Mouse (Mus musculus) heart, adult 2 months (tissue): ENCODE measurements around the gene Fam174a. TPM values are rescaled to one million over a fixed set of nuclear protein-coding genes. Genes with fewer than 3 reads are reported as not detected.

Experiments used
- DNase-seq, 2 experiments: peaks; one replicate each; pipeline ENCODE4 v3.0.0; 2021
- H3K27ac ChIP-seq: fragments of 200-600 bp; 2 replicates; pipeline ENCODE4 v1.8.1; 2022
- H3K27me3 ChIP-seq: fragments of 200-500 bp; 2 replicates; pipeline ENCODE4 v1.6.1; 2012; ENCODE audit warnings: mild to moderate bottlenecking, low read length, inconsistent platforms, mixed read lengths; ENCODE audit not compliant: control insufficient read depth, insufficient read depth
- H3K36me3 ChIP-seq: fragments of 200-500 bp; 2 replicates; pipeline ENCODE4 v1.6.1; 2012; ENCODE audit warnings: low read length, inconsistent platforms; ENCODE audit not compliant: control insufficient read depth, insufficient read depth
- H3K4me1 ChIP-seq: fragments of 200-500 bp; 2 replicates; pipeline ENCODE4 v1.6.1; 2011; ENCODE audit warnings: low read length; ENCODE audit not compliant: control insufficient read depth, insufficient read depth
- H3K4me3 ChIP-seq: fragments of 200-600 bp; 2 replicates; pipeline ENCODE4 v1.8.1; 2022
- H3K79me2 ChIP-seq: fragments of 200-500 bp; replicated peaks from 2 replicates; pipeline ENCODE4 v1.6.1; 2012; ENCODE audit warnings: mild to moderate bottlenecking, inconsistent platforms, low read length, moderate library complexity, mixed read lengths; ENCODE audit not compliant: control insufficient read depth, insufficient read depth
- H3K9ac ChIP-seq: fragments of 200-500 bp; 2 replicates; pipeline ENCODE4 v1.6.1; 2012; ENCODE audit warnings: low read depth, mild to moderate bottlenecking, control low read depth, inconsistent platforms, low read length, mixed read lengths
- CTCF ChIP-seq: fragments of 200-600 bp; IDR thresholded peaks from 2 replicates; pipeline ENCODE4 v1.8.1; 2022; ENCODE audit warnings: antibody characterized with exemption, mild to moderate bottlenecking, moderate library complexity
- EP300 ChIP-seq: fragments of 200-500 bp; IDR thresholded peaks from 2 replicates; pipeline ENCODE4 v1.6.1; 2011; ENCODE audit warnings: low read depth, low read length, control low read depth; ENCODE audit not compliant: insufficient read depth
- POLR2A ChIP-seq: fragments of 200-500 bp; IDR thresholded peaks from 2 replicates; pipeline ENCODE4 v1.6.1; 2011; ENCODE audit warnings: mild to moderate bottlenecking, low read depth, low read length, control low read depth; ENCODE audit not compliant: insufficient read depth
- WGBS: fragments of 180-500 bp; shearing (Covaris S2); methylation state at CpG from one replicate; pipeline ENCODE4 v1.1.7; 2018; 5-methylcytosine and 5-hydroxymethylcytosine counted together
- intact Hi-C: fragments of 180-260 bp; cut with DNase I; formaldehyde crosslinking; loops from one replicate; pipeline ENCODE4 v1.15.1; 2025
- polyA plus RNA-seq: library from polyadenylated mRNA; depleted of rRNA; stranded (reverse); fragments of >200 nt; gene quantifications from 2 replicates; pipeline ENCODE4 v1.2.3, GENCODE M21; 2012
- total RNA-seq, 2 experiments: library from RNA; stranded (reverse); gene quantifications; 2 replicates each; pipeline ENCODE4 v1.2.3; 2021

The Fam174a gene
- total and polyA plus RNA-seq, 3 experiments = 15.0 to 30.5 (median 23.1) TPM

GRCm38 (mm10) chr1:95342242-95342641 is 28.8 kb downstream of the Fam174a start:
- no peak for DNase-seq
- H3K27me3 ChIP-seq = no peaks in the 10 kb centered on the region
- no peaks in the 10 kb centered on the region for H3K4me1 ChIP-seq
- intact Hi-C loops = no loop called here
- H3K27ac ChIP-seq = no peak overlapping the region
- no peak for TF ChIP-seq POLR2A
- H3K79me2 ChIP-seq = no peaks in the 10 kb centered on the region
- H3K4me3 ChIP-seq = no peak overlapping the region
- no peaks in the 10 kb centered on the region for H3K36me3 ChIP-seq
- H3K9ac ChIP-seq = no peak overlapping the region

DNA sequence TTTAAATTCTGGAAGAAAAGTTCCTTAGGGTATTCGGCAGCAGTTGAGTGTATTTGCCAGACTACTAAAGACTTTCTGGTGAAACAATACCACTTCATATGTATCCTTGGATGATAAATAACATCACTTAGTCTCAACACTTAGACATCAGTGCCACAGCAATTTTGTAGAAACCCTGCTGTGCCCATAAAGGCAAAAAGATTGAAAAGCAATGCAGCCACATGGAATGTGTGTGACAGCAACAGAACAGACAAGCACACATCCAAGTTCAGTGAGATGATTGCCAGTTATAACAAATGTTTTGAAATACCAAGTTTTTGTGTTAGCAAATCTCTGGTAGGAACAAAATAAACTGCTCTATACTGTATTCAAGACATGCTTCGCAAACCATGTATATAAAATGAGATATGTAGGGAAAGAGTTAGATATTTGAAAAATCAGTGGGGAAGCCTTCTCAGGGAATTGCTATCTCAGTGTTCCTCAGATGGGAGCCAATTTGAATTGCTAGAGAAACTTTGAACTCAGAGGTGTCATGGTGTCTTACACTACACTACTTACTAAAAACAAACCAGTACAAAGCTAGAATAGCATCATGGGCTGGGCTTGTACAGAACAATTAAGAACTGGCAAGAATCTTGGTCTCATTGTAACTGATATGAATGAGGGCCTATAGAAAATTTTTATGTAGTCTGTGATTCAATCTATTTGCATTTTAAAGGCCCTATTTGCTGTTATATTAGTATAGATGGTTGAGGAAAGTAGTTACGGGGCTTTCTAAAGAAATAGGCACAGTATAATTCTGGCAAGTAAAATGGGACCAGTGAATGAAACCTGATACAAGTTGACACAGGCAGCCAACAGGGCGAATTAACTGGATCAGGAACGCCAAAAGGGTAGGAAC is 30.4 kb downstream of the Fam174a start:
- Histone ChIP-seq H3K9ac (no peak overlapping the region), H3K27me3 (no peaks in the 10 kb centered on the region), H3K79me2 (no peaks in the 10 kb centered on the region), H3K4me3 (no peak overlapping the region), H3K36me3 (no peaks in the 10 kb centered on the region), H3K27ac (no peak overlapping the region), H3K4me1 (no peaks in the 10 kb centered on the region)
- intact Hi-C loops = no loop called here
- no peak for DNase-seq
- TF ChIP-seq EP300 = no peak
- no peak for TF ChIP-seq POLR2A
- no peak for TF ChIP-seq CTCF
- 83% methylated on average over 5 of the region's 5 CpGs for WGBS

- WGBS = 20% methylated on average over 1 of the region's 1 CpGs
- H3K27ac ChIP-seq = no peak overlapping the region
- no peaks in the 10 kb centered on the region for H3K27me3 ChIP-seq
- TF ChIP-seq EP300 = no peak
- TF ChIP-seq POLR2A = no peak
- TF ChIP-seq CTCF = no peak
- intact Hi-C loops = no loop called here
- H3K79me2 ChIP-seq = no peaks in the 10 kb centered on the region
- no peaks in the 10 kb centered on the region for H3K36me3 ChIP-seq
- no peak overlapping the region for H3K4me3 ChIP-seq
- DNase-seq = no peak
- H3K4me1 ChIP-seq = no peaks in the 10 kb centered on the region
- H3K9ac ChIP-seq = no peak overlapping the region
Measured at GRCm38 (mm10) chr1:95354146-95354545, 40.7 kb downstream of the Fam174a start.

DNA sequence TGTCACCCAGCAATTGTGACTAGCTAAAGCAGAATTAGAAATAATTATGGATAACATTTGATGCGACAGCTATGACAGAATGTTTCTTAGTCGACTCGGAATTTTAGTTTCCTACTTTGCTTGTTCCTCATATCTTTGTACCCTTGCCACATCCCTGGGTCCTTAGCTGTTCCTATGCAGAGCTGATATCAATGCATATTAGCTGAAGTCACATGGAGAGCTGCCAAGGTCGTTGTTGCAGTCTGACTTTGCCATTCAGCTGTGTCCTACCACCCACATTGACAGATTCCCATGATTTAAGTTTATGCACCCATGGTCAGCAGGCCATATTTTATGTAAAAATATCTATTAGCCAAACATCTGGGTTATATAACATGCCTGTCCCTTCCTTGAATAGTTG is 43.5 kb downstream of the Fam174a start:
- TF ChIP-seq POLR2A (no peak), EP300 (no peak), CTCF (no peak)
- intact Hi-C loops = no loop called here
- no peak overlapping the region for H3K27ac ChIP-seq
- H3K4me1 ChIP-seq = no peaks in the 10 kb centered on the region
- no peaks in the 10 kb centered on the region for H3K36me3 ChIP-seq
- DNase-seq = no peak
- no peak overlapping the region for H3K4me3 ChIP-seq
- 26% methylated on average over 4 of the region's 4 CpGs for WGBS
- no peaks in the 10 kb centered on the region for H3K79me2 ChIP-seq
- H3K27me3 ChIP-seq = no peaks in the 10 kb centered on the region
- no peak overlapping the region for H3K9ac ChIP-seq

DNA sequence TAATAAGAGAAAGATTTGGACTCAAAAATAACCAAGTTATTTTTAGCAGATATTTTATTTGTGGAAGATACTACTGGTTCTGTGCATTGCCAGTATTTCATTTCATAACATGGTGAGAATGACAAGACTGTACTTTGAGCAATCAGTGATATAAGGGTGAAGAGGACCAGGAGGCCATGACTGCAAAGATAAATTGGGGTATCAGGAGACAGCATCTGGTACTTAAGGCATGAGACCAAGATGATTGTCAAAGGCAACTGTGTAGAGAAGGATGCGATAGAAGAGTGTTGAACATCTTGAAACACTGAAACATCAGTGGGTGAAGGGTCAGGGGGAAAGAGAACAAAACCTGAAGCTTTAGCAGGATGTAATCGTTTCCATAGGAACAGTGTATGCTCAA is 50.3 kb downstream of the Fam174a start:
- 77% methylated on average over 2 of the region's 2 CpGs for WGBS
- intact Hi-C loops = no loop called here

GRCm38 (mm10) chr1:95366616-95367373 is 53.4 kb downstream of the Fam174a start:
- WGBS = 63% methylated on average over 4 of the region's 4 CpGs
- H3K79me2 ChIP-seq = no peaks in the 10 kb centered on the region
- intact Hi-C loops = no loop called here

More for the DNA sequence above, 50.3 kb downstream of the Fam174a start:
- Histone ChIP-seq H3K36me3 (no peaks in the 10 kb centered on the region), H3K4me3 (no peak overlapping the region), H3K27ac (no peak overlapping the region), H3K79me2 (no peaks in the 10 kb centered on the region), H3K27me3 (no peaks in the 10 kb centered on the region), H3K4me1 (no peaks in the 10 kb centered on the region), H3K9ac (no peak overlapping the region)
- no peak for DNase-seq
- TF ChIP-seq CTCF (no peak), POLR2A (no peak), EP300 (no peak)

More at GRCm38 (mm10) chr1:95366616-95367373, 53.4 kb downstream of the Fam174a start:
- Histone ChIP-seq H3K36me3 (no peaks in the 10 kb centered on the region), H3K9ac (no peak overlapping the region), H3K27me3 (no peaks in the 10 kb centered on the region), H3K4me1 (no peaks in the 10 kb centered on the region), H3K4me3 (no peak overlapping the region), H3K27ac (no peak overlapping the region)
- no peak for TF ChIP-seq CTCF
- no peak for TF ChIP-seq POLR2A
- TF ChIP-seq EP300 = no peak
- DNase-seq = no peak
